Mouse (Mus musculus) lung, postnatal 10 days (tissue): ENCODE measurements around the gene Hrasls.

ENCODE experiments used
- DNase-seq: peaks from one replicate; pipeline ENCODE4 v3.0.0; 2021

Hrasls gene

GRCm38 (mm10) chr16:29209605-29210411, at the start of gene Hrasls:
Gene Hrasls, plus strand, starts transcription at chr16:29209695.
- DNase-seq = peak; percentile 47

- no peak for DNase-seq
These were observed 47.2 kb upstream of the Hrasls start for GRCm38 (mm10) chr16:29162271-29162670.

- DNase-seq = no peak
These were observed 42.4 kb upstream of the Hrasls start for GRCm38 (mm10) chr16:29167051-29167450.

GRCm38 (mm10) chr16:29171741-29172140, 37.8 kb upstream of the Hrasls start:
- no peak for DNase-seq

GRCm38 (mm10) chr16:29173201-29173600, 36.3 kb upstream of the Hrasls start:
- DNase-seq = no peak

GRCm38 (mm10) chr16:29174831-29175350, 34.6 kb upstream of the Hrasls start:
- DNase-seq = peak; percentile 5

- no peak for DNase-seq
These were observed 16.6 kb upstream of the Hrasls start for GRCm38 (mm10) chr16:29192911-29193310.

GRCm38 (mm10) chr16:29193981-29194380, 15.5 kb upstream of the Hrasls start:
- no peak for DNase-seq

GRCm38 (mm10) chr16:29195156-29195555, 14.3 kb upstream of the Hrasls start:
- DNase-seq = no peak

GRCm38 (mm10) chr16:29198461-29198860, 11.0 kb upstream of the Hrasls start:
- peak; percentile 50 for DNase-seq

- DNase-seq = no peak
These were observed 8.3 kb upstream of the Hrasls start for GRCm38 (mm10) chr16:29201146-29201545.

GRCm38 (mm10) chr16:29204875-29205274, 4.6 kb upstream of the Hrasls start:
- DNase-seq = no peak

- DNase-seq = no peak
These were observed 3.9 kb upstream of the Hrasls start for GRCm38 (mm10) chr16:29205581-29205980.

- DNase-seq = peak; percentile 6
These were observed 654 bp upstream of the Hrasls start for GRCm38 (mm10) chr16:29208841-29209240.

GRCm38 (mm10) chr16:29216395-29217295, 7.2 kb downstream of the Hrasls start:
- DNase-seq = no peak

- no peak for DNase-seq
These were observed 26.5 kb downstream of the Hrasls start for GRCm38 (mm10) chr16:29235951-29236350.

- DNase-seq = no peak
These were observed 44.8 kb downstream of the Hrasls start for GRCm38 (mm10) chr16:29254325-29254724.
